Mouse (Mus musculus) neural tube, embryonic 11.5 days (tissue): Measurements from ENCODE around the gene Ankrd34c. TPM values are rescaled to one million over a fixed set of nuclear protein-coding genes. Genes with fewer than 3 reads are reported as not detected.

ENCODE experiments used
- ATAC-seq: fragments of 200-750 bp; cut with Nextera tagmentation; 2 replicates; pipeline ENCODE4 v1.8.0; 2017; ENCODE audit warnings: moderate number of reproducible peaks, mild to moderate bottlenecking, moderate TSS enrichment, moderate library complexity; ENCODE audit not compliant: insufficient read depth, low FRiP score, low TSS enrichment
- DNase-seq: peaks from one replicate; pipeline ENCODE4 v3.0.0-alpha.2; 2015; ENCODE audit warnings: low spot score
- H3K27ac ChIP-seq: fragments of 300-500 bp; sonication (generic); 2 replicates; pipeline ENCODE4 v1.5.1; 2014; ENCODE audit warnings: low read depth, mild to moderate bottlenecking, low read length
- H3K27me3 ChIP-seq: fragments of 300-500 bp; sonication (generic); 2 replicates; pipeline ENCODE4 v1.6.1; 2014; ENCODE audit warnings: mild to moderate bottlenecking, low read length, mixed read lengths; ENCODE audit not compliant: control insufficient read depth, insufficient read depth
- H3K36me3 ChIP-seq: fragments of 300-500 bp; sonication (generic); 2 replicates; pipeline ENCODE4 v1.6.1; 2014; ENCODE audit warnings: mild to moderate bottlenecking, low read length, moderate library complexity, mixed read lengths; ENCODE audit not compliant: control insufficient read depth, insufficient read depth
- H3K4me1 ChIP-seq: fragments of 300-500 bp; sonication (generic); 2 replicates; pipeline ENCODE4 v1.6.1; 2014; ENCODE audit warnings: low read length, mixed read lengths; ENCODE audit not compliant: control insufficient read depth, insufficient read depth
- H3K4me2 ChIP-seq: fragments of 300-500 bp; sonication (generic); 2 replicates; pipeline ENCODE4 v1.6.1; 2014; ENCODE audit warnings: low read depth, mild to moderate bottlenecking, moderate library complexity
- H3K4me3 ChIP-seq: fragments of 300-500 bp; sonication (generic); 2 replicates; pipeline ENCODE4 v1.5.1; 2014; ENCODE audit warnings: low read depth, low read length
- H3K9ac ChIP-seq: fragments of 300-500 bp; sonication (generic); 2 replicates; pipeline ENCODE4 v1.6.1; 2014; ENCODE audit warnings: mild to moderate bottlenecking, low read length
- H3K9me3 ChIP-seq: fragments of 300-500 bp; sonication (generic); 2 replicates; pipeline ENCODE4 v1.6.1; 2016; ENCODE audit warnings: low read length; ENCODE audit not compliant: control insufficient read depth
- WGBS: fragments of 180-500 bp; shearing (Covaris S2); extraction: QIAGEN DNeasy Blood & Tissue Kit; methylation state at CpG from one replicate; pipeline ENCODE4 v1.1.7; 2014; 5-methylcytosine and 5-hydroxymethylcytosine counted together
- polyA plus RNA-seq: library from polyadenylated mRNA; unstranded; fragments of >200 nt; fragmentation: Nextera tagmentation; extraction: Ambion mirVana; gene quantifications from 2 replicates; pipeline ENCODE4 v1.2.1, GENCODE M21; 2014

Gene Ankrd34c
- polyA plus RNA-seq, 1 experiment from 2014 or later: not detected

- Histone ChIP-seq H3K4me2 (no peak overlapping the region), H3K27ac (no peak overlapping the region), H3K9me3 (no peaks in the 10 kb centered on the region), H3K4me1 (no peaks in the 10 kb centered on the region), H3K9ac (no peak overlapping the region), H3K36me3 (no peaks in the 10 kb centered on the region), H3K4me3 (no peak overlapping the region), H3K27me3 (peaks cover 10% of the 10 kb centered on the region)
- no peak for ATAC-seq
- no peak for DNase-seq
Measured at GRCm38 (mm10) chr9:89740041-89740440, 1.8 kb upstream of the Ankrd34c start.

- no peak for ATAC-seq
Measured at GRCm38 (mm10) chr9:89737888-89738287, 387 bp downstream of the Ankrd34c start.

GRCm38 (mm10) chr9:89736932-89737705, 1.2 kb downstream of the Ankrd34c start:
- Histone ChIP-seq H3K27me3 (peaks cover 10% of the 10 kb centered on the region), H3K4me2 (no peak overlapping the region), H3K4me3 (no peak overlapping the region), H3K9ac (no peak overlapping the region), H3K4me1 (no peaks in the 10 kb centered on the region), H3K36me3 (no peaks in the 10 kb centered on the region), H3K9me3 (no peaks in the 10 kb centered on the region), H3K27ac (no peak overlapping the region)
- peak; percentile 69 for DNase-seq
- 7% methylated on average over 20 of the region's 20 CpGs for WGBS
- no peak for ATAC-seq

More at GRCm38 (mm10) chr9:89737888-89738287, 387 bp downstream of the Ankrd34c start:
- Histone ChIP-seq H3K36me3 (no peaks in the 10 kb centered on the region), H3K4me3 (no peak overlapping the region), H3K27ac (no peak overlapping the region), H3K4me2 (no peak overlapping the region), H3K9me3 (no peaks in the 10 kb centered on the region), H3K4me1 (no peaks in the 10 kb centered on the region), H3K9ac (no peak overlapping the region), H3K27me3 (peaks cover 10% of the 10 kb centered on the region)
- whole genome bisulfite sequencing: 7% methylated on average over 6 of the region's 6 CpGs
- no peak for DNase-seq

- ATAC-seq: no peak
- H3K4me3 ChIP-seq: no peak overlapping the region
- H3K9me3 ChIP-seq: no peaks in the 10 kb centered on the region
- no peaks in the 10 kb centered on the region for H3K36me3 ChIP-seq
- H3K9ac ChIP-seq: no peak overlapping the region
- no peak overlapping the region for H3K27ac ChIP-seq
- H3K4me2 ChIP-seq: no peak overlapping the region
- H3K4me1 ChIP-seq: peaks cover 6% of the 10 kb centered on the region
- peak; percentile 12 for DNase-seq
- 34% methylated on average over 4 of the region's 4 CpGs for WGBS
- no peaks in the 10 kb centered on the region for H3K27me3 ChIP-seq
Measured at GRCm38 (mm10) chr9:89706906-89707305, 31.4 kb downstream of the Ankrd34c start.

GRCm38 (mm10) chr9:89705197-89705533, 33.1 kb downstream of the Ankrd34c start:
- H3K4me1 ChIP-seq: peaks cover 6% of the 10 kb centered on the region
- H3K9me3 ChIP-seq: no peaks in the 10 kb centered on the region
- WGBS: 9% methylated on average over 10 of the region's 10 CpGs
- H3K36me3 ChIP-seq: no peaks in the 10 kb centered on the region
- H3K4me3 ChIP-seq: peak overlapping the region; percentile 57
- peak overlapping the region; percentile 80 for H3K9ac ChIP-seq
- no peaks in the 10 kb centered on the region for H3K27me3 ChIP-seq
- ATAC-seq (peak; percentile 54), DNase-seq (no peak)
- no peak overlapping the region; the same call in 1 of the 2 replicates for H3K27ac ChIP-seq
- peak overlapping the region; percentile 93 for H3K4me2 ChIP-seq

GRCm38 (mm10) chr9:89704265-89705196, 33.7 kb downstream of the Ankrd34c start, which contains the start of gene Tmed3:
Gene Tmed3, minus strand, starts transcription at chr9:89705068.
- ATAC-seq (peak; percentile 98), DNase-seq (peak; percentile 93)
- Histone ChIP-seq H3K9me3 (no peaks in the 10 kb centered on the region), H3K27ac (peak within 1 kb of the TSS; percentile 83), H3K36me3 (no peaks in the 10 kb centered on the region), H3K27me3 (no peaks in the 10 kb centered on the region), H3K9ac (peak within 1 kb of the TSS; percentile 80), H3K4me3 (peak within 1 kb of the TSS; percentile 57), H3K4me1 (peaks cover 6% of the 10 kb centered on the region), H3K4me2 (peak within 1 kb of the TSS; percentile 93)
- WGBS: 2% methylated on average over 51 of the region's 52 CpGs

- Histone ChIP-seq H3K9ac (no peak overlapping the region), H3K9me3 (no peaks in the 10 kb centered on the region), H3K27ac (no peak overlapping the region), H3K4me3 (no peak overlapping the region), H3K4me2 (no peak overlapping the region), H3K4me1 (peaks cover 6% of the 10 kb centered on the region), H3K27me3 (no peaks in the 10 kb centered on the region), H3K36me3 (no peaks in the 10 kb centered on the region)
- DNase-seq (no peak), ATAC-seq (no peak)
- 94% methylated on average over 2 of the region's 2 CpGs for WGBS
Measured at GRCm38 (mm10) chr9:89700910-89701457, 37.3 kb downstream of the Ankrd34c start.

- H3K27me3 ChIP-seq: no peaks in the 10 kb centered on the region
- no peaks in the 10 kb centered on the region for H3K4me1 ChIP-seq
- H3K9ac ChIP-seq: no peak overlapping the region
- DNase-seq (no peak), ATAC-seq (no peak)
- no peak overlapping the region for H3K4me3 ChIP-seq
- no peak overlapping the region for H3K27ac ChIP-seq
- no peaks in the 10 kb centered on the region for H3K36me3 ChIP-seq
- no peaks in the 10 kb centered on the region for H3K9me3 ChIP-seq
- no peak overlapping the region for H3K4me2 ChIP-seq
- WGBS: 72% methylated on average over 1 of the region's 1 CpGs
Measured at GRCm38 (mm10) chr9:89695143-89695542, 43.1 kb downstream of the Ankrd34c start.
